Mouse (Mus musculus) stomach, embryonic 16.5 days (tissue): ENCODE measurements around the gene Tmem115. TPM values are rescaled to one million over a fixed set of nuclear protein-coding genes. Genes with fewer than 3 reads are reported as not detected.

Experiments used
- ATAC-seq: fragments of 200-750 bp; cut with Nextera tagmentation; 2 replicates; pipeline ENCODE4 v1.8.0; 2017; ENCODE audit warnings: moderate number of reproducible peaks, moderate TSS enrichment; ENCODE audit not compliant: insufficient read depth, low FRiP score
- H3K27ac ChIP-seq: fragments of 300-500 bp; sonication (generic); 2 replicates; pipeline ENCODE4 v1.5.1; 2014; ENCODE audit warnings: low read length
- H3K27me3 ChIP-seq: fragments of 300-500 bp; sonication (generic); 2 replicates; pipeline ENCODE4 v1.6.1; 2014; ENCODE audit warnings: low read length, control low read depth, mixed read lengths; ENCODE audit not compliant: control insufficient read depth, insufficient read depth
- H3K36me3 ChIP-seq: fragments of 300-500 bp; sonication (generic); 2 replicates; pipeline ENCODE4 v1.6.1; 2014; ENCODE audit warnings: low read length; ENCODE audit not compliant: control insufficient read depth, insufficient read depth
- H3K4me1 ChIP-seq: fragments of 300-500 bp; sonication (generic); 2 replicates; pipeline ENCODE4 v1.6.1; 2014; ENCODE audit warnings: low read length, control low read depth, mixed read lengths; ENCODE audit not compliant: control insufficient read depth, insufficient read depth
- H3K4me2 ChIP-seq: fragments of 300-500 bp; sonication (generic); 2 replicates; pipeline ENCODE4 v1.6.1; 2014; ENCODE audit warnings: low read depth, low read length, mixed read lengths
- H3K4me3 ChIP-seq: fragments of 300-500 bp; sonication (generic); replicated peaks from 2 replicates; pipeline ENCODE4 v1.5.1; 2014; ENCODE audit warnings: mild to moderate bottlenecking, low read length
- H3K9ac ChIP-seq: fragments of 300-500 bp; sonication (generic); 2 replicates; pipeline ENCODE4 v1.6.1; 2014; ENCODE audit warnings: low read length
- H3K9me3 ChIP-seq: fragments of 300-500 bp; sonication (generic); replicated peaks from 2 replicates; pipeline ENCODE4 v1.6.1; 2016; ENCODE audit warnings: low read length, control low read depth; ENCODE audit not compliant: control insufficient read depth
- WGBS: fragments of 180-500 bp; shearing (Covaris S2); extraction: QIAGEN DNeasy Blood & Tissue Kit; methylation state at CpG from one replicate; pipeline ENCODE4 v1.1.7; 2014; 5-methylcytosine and 5-hydroxymethylcytosine counted together
- polyA plus RNA-seq: library from polyadenylated mRNA; unstranded; fragments of >200 nt; fragmentation: Nextera tagmentation; extraction: Ambion mirVana; gene quantifications from 2 replicates; pipeline ENCODE4 v1.2.1, GENCODE M21; 2015

The Tmem115 gene
- polyA plus RNA-seq, 1 experiment from 2014 or later = 40.2 TPM

DNA sequence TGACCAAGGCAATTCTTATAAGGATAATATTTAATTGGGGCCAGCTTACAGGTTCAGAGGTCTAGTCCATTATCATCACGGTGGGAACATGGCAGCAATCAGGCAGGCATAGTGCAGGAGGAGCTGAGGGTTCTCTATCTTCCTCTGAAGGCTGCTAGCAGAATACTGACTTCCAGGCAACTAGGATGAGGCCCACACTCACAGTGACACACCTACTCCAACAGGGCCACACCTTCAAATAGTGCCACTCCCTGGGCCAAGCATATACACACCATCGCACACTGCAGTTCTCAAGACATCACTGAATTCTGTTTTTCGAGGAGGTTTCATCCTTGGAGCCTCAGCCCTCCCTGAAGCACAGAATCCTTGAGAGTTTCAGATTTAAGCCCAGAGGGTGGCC lies 37.4 kb upstream of the Tmem115 start:
- H3K27ac ChIP-seq = no peak overlapping the region
- ATAC-seq = no peak
- H3K4me3 ChIP-seq = no peak overlapping the region
- H3K9me3 ChIP-seq = no peaks in the 10 kb centered on the region
- H3K9ac ChIP-seq = no peak overlapping the region
- H3K4me2 ChIP-seq = no peak overlapping the region
- no peaks in the 10 kb centered on the region for H3K4me1 ChIP-seq
- no peaks in the 10 kb centered on the region for H3K36me3 ChIP-seq
- H3K27me3 ChIP-seq = no peaks in the 10 kb centered on the region
- WGBS = 67% methylated on average over 3 of the region's 3 CpGs

GRCm38 (mm10) chr9:107500708-107501286 lies 32.9 kb upstream of the Tmem115 start:
- Histone ChIP-seq H3K27me3 (no peaks in the 10 kb centered on the region), H3K4me3 (no peak overlapping the region), H3K4me1 (no peaks in the 10 kb centered on the region), H3K9ac (no peak overlapping the region), H3K36me3 (no peaks in the 10 kb centered on the region), H3K27ac (no peak overlapping the region), H3K9me3 (no peaks in the 10 kb centered on the region), H3K4me2 (no peak overlapping the region)
- no peak; the same call in 1 of the 2 replicates for ATAC-seq
- 83% methylated on average over 3 of the region's 3 CpGs for WGBS

- Histone ChIP-seq H3K27ac (no peak overlapping the region), H3K4me3 (no peak overlapping the region), H3K27me3 (no peaks in the 10 kb centered on the region), H3K9me3 (no peaks in the 10 kb centered on the region), H3K36me3 (no peaks in the 10 kb centered on the region), H3K4me1 (no peaks in the 10 kb centered on the region), H3K9ac (no peak overlapping the region), H3K4me2 (no peak overlapping the region)
- WGBS = 84% methylated on average over 12 of the region's 12 CpGs
- ATAC-seq = no peak
These were observed 31.5 kb upstream of the Tmem115 start for GRCm38 (mm10) chr9:107502131-107502846.

DNA sequence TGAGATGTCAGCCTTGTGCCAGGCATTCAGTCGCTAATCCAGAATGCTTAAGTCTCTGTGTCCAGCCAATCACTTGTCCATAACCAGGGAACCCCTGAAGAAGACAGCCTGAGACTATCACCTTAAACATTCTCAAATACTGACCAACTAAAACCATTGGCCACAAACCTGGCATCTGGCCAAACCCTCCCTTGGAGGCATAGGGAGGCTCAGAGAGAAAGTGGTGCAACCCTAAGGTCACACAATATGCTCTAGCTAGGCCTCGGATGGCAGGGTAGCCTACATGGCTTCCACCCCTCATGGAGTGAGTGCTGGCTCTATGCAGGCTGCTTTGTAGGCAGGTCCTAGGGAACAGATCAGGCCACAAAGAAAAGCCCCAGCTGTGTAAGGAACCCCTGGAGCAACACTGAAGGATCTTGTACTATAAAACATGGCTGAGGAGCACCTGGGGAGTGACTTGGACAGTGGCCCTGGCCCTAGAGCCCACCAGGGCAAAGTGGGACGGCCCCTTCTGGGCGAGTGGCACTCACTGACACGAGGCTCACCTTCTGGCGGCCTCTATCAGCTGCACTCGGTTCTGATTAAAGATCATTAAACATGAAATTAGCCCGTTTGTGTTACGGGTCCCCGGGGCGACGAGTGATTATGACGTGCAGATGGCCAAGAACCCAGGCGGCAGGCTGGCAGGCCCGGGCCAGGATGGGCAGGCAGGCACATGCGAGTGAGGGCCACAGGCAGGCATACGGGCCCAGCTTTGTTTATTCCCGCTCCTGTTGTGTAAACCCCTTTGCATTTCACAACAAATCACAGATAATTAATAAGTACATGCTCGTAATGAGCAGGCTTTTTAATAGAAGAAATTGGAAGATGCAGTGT lies 28.8 kb upstream of the Tmem115 start:
- no peak overlapping the region for H3K27ac ChIP-seq

GRCm38 (mm10) chr9:107508266-107508665 lies 25.5 kb upstream of the Tmem115 start:
- H3K4me2 ChIP-seq = no peak overlapping the region
- no peak for ATAC-seq
- 53% methylated on average over 10 of the region's 10 CpGs for WGBS

More for the DNA sequence above, 28.8 kb upstream of the Tmem115 start:
- Histone ChIP-seq H3K4me1 (no peaks in the 10 kb centered on the region), H3K4me3 (no peak overlapping the region), H3K36me3 (no peaks in the 10 kb centered on the region), H3K27me3 (no peaks in the 10 kb centered on the region), H3K4me2 (no peak overlapping the region), H3K9ac (no peak overlapping the region), H3K9me3 (no peaks in the 10 kb centered on the region)
- no peak for ATAC-seq
- 76% methylated on average over 19 of the region's 19 CpGs for WGBS

GRCm38 (mm10) chr9:107510384-107511100 lies 23.2 kb upstream of the Tmem115 start:
- Histone ChIP-seq H3K4me3 (no peak overlapping the region), H3K9ac (no peak overlapping the region), H3K9me3 (no peaks in the 10 kb centered on the region), H3K4me1 (no peaks in the 10 kb centered on the region), H3K27me3 (no peaks in the 10 kb centered on the region), H3K36me3 (no peaks in the 10 kb centered on the region), H3K27ac (no peak overlapping the region), H3K4me2 (no peak overlapping the region)
- ATAC-seq = no peak
- WGBS = 77% methylated on average over 14 of the region's 14 CpGs

More at GRCm38 (mm10) chr9:107508266-107508665, 25.5 kb upstream of the Tmem115 start:
- Histone ChIP-seq H3K4me3 (no peak overlapping the region), H3K27ac (no peak overlapping the region), H3K9ac (no peak overlapping the region), H3K9me3 (no peaks in the 10 kb centered on the region), H3K36me3 (no peaks in the 10 kb centered on the region), H3K27me3 (no peaks in the 10 kb centered on the region), H3K4me1 (no peaks in the 10 kb centered on the region)

DNA sequence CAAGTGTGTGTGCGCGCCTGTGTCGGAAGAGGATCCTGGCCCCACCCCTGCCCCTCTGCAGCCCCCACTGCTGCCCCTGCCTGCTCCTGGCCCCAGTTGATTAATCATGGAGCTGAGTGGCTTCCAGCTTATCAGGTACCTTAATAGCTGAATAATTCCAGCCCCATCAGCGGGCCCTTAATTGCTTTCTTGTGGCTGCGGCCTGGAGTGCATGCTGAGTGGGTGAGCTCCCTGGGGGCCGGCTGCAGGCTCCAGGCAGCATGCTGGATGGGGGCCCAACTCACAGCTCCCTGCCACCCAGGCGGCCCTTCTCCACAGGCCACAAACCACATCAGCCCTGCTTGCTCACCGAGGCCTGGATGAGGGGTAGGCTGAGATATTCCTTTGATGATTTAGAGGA lies 22.3 kb upstream of the Tmem115 start:
- 59% methylated on average over 8 of the region's 8 CpGs for WGBS
- no peak overlapping the region for H3K27ac ChIP-seq

DNA sequence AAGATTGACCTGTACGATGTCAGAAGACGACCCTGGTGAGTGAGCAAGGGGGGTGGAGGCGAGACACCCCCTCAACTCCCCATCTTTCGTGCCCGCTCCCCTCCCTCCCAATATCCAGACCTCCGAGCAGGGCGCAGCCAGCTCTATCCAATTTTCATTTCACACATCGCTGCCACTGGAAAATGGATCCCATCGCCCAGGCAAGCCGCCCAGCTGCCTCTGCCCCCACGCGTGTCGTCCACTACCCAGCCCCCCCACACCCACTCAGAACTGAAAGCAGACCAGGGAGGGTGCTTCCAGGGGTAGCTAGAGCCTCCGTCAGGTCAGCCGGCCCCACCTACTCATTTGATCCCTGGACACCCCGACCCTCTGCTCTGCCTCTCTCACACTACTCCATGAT lies 21.4 kb upstream of the Tmem115 start:
- H3K36me3 ChIP-seq = no peaks in the 10 kb centered on the region
- no peaks in the 10 kb centered on the region for H3K27me3 ChIP-seq
- H3K9ac ChIP-seq = no peak overlapping the region
- H3K27ac ChIP-seq = no peak overlapping the region
- WGBS = 76% methylated on average over 16 of the region's 16 CpGs
- no peak for ATAC-seq
- H3K4me2 ChIP-seq = no peak overlapping the region
- H3K9me3 ChIP-seq = no peaks in the 10 kb centered on the region
- no peak overlapping the region for H3K4me3 ChIP-seq
- H3K4me1 ChIP-seq = no peaks in the 10 kb centered on the region

More for the DNA sequence above, 22.3 kb upstream of the Tmem115 start:
- H3K9ac ChIP-seq = no peak overlapping the region
- no peak for ATAC-seq
- no peaks in the 10 kb centered on the region for H3K9me3 ChIP-seq
- H3K4me2 ChIP-seq = no peak overlapping the region
- H3K4me1 ChIP-seq = no peaks in the 10 kb centered on the region
- H3K27me3 ChIP-seq = no peaks in the 10 kb centered on the region
- H3K4me3 ChIP-seq = no peak overlapping the region
- no peaks in the 10 kb centered on the region for H3K36me3 ChIP-seq
